Mouse (Mus musculus) spleen, postnatal 14 days (tissue): Measurements from ENCODE around the gene Cnnm1.
A peak's percentile ranks its signal among the peaks of the same experiment; 100 is the strongest.
"Not testable (repeated sequence)": the region's sequence is repeated elsewhere in the genome, so short reads cannot be mapped to it uniquely, and the experiment has no call there.

Experiments
- DNase-seq, 2 experiments: peaks; one replicate each; pipeline ENCODE4 v3.0.0; 2021 to 2022; ENCODE audit warnings: low spot score in 2 of 2

Gene Cnnm1

GRCm38 (mm10) chr19:43465601-43466255 is 25.5 kb downstream of the Cnnm1 start:
- DNase-seq, result no peak

- no peak for DNase-seq
Observed at GRCm38 (mm10) chr19:43467927-43468685, 27.9 kb downstream of the Cnnm1 start.

- no peak for DNase-seq
Observed at GRCm38 (mm10) chr19:43469333-43469732, 29.1 kb downstream of the Cnnm1 start.

GRCm38 (mm10) chr19:43472331-43472730 is 32.1 kb downstream of the Cnnm1 start:
- DNase-seq, result no peak

GRCm38 (mm10) chr19:43472781-43473180 is 32.5 kb downstream of the Cnnm1 start:
- DNase-seq, result no peak

GRCm38 (mm10) chr19:43475642-43476041 is 35.4 kb downstream of the Cnnm1 start:
- no peak for DNase-seq

GRCm38 (mm10) chr19:43476063-43476462 is 35.8 kb downstream of the Cnnm1 start:
- DNase-seq, result no peak

GRCm38 (mm10) chr19:43477436-43477835 is 37.2 kb downstream of the Cnnm1 start:
- no peak for DNase-seq

GRCm38 (mm10) chr19:43478891-43479290 is 38.7 kb downstream of the Cnnm1 start:
- DNase-seq, result peak in 1 of 2 experiments; percentile 43

- no peak for DNase-seq
Observed at GRCm38 (mm10) chr19:43479431-43479830, 39.2 kb downstream of the Cnnm1 start.

- no peak for DNase-seq
Observed at GRCm38 (mm10) chr19:43480512-43480911, 40.3 kb downstream of the Cnnm1 start.

GRCm38 (mm10) chr19:43487429-43487828 is 47.2 kb downstream of the Cnnm1 start:
- DNase-seq, result no peak

GRCm38 (mm10) chr19:43493316-43493715 is 53.1 kb downstream of the Cnnm1 start:
- DNase-seq, result not testable (repeated sequence)

- no peak for DNase-seq
Observed at GRCm38 (mm10) chr19:43493878-43494277, 53.6 kb downstream of the Cnnm1 start.

- no peak for DNase-seq
Observed at GRCm38 (mm10) chr19:43494914-43495313, 54.7 kb downstream of the Cnnm1 start.

- DNase-seq, result peak in 1 of 2 experiments; percentile 15
Observed at GRCm38 (mm10) chr19:43495846-43496245, 55.6 kb downstream of the Cnnm1 start.

GRCm38 (mm10) chr19:43497440-43497839 is 57.2 kb downstream of the Cnnm1 start:
- DNase-seq, result no peak

- DNase-seq, result no peak
Observed at GRCm38 (mm10) chr19:43498874-43499273, 58.6 kb downstream of the Cnnm1 start.

GRCm38 (mm10) chr19:43502630-43503029 is 62.4 kb downstream of the Cnnm1 start:
- no peak for DNase-seq

GRCm38 (mm10) chr19:43503593-43503992 is 63.4 kb downstream of the Cnnm1 start:
- not testable (repeated sequence) for DNase-seq

GRCm38 (mm10) chr19:43505441-43505840 is 65.2 kb downstream of the Cnnm1 start:
- DNase-seq, result no peak

- DNase-seq, result no peak
Observed at GRCm38 (mm10) chr19:43510436-43511220, 70.4 kb downstream of the Cnnm1 start.
